Mouse (Mus musculus) liver, embryonic 14.5 days (tissue): ENCODE measurements around the gene Xrn1. TPM values are rescaled to one million over a fixed set of nuclear protein-coding genes. Genes with fewer than 3 reads are reported as not detected.
"Not testable (repeated sequence)": the region's sequence is repeated elsewhere in the genome, so short reads cannot be mapped to it uniquely, and the experiment has no call there.

Experiments
- ATAC-seq: fragments of 200-750 bp; cut with Nextera tagmentation; 2 replicates; pipeline ENCODE4 v1.8.0; 2017; ENCODE audit warnings: moderate number of reproducible peaks, mild to moderate bottlenecking, moderate library complexity; ENCODE audit not compliant: insufficient read depth
- DNase-seq, 3 experiments: peaks; one replicate each; pipeline ENCODE4 v3.0.0-alpha.2; 2012 to 2013; ENCODE audit warnings: low read depth in 3 of 3, low spot score in 3 of 3
- H3K27ac ChIP-seq: fragments of 300-500 bp; sonication (generic); 2 replicates; pipeline ENCODE4 v1.5.1; 2014; ENCODE audit warnings: moderate library complexity, mild to moderate bottlenecking, control low read depth, inconsistent platforms
- H3K27me3 ChIP-seq: fragments of 300-500 bp; sonication (generic); 2 replicates; pipeline ENCODE4 v1.6.1; 2014; ENCODE audit warnings: mild to moderate bottlenecking, low read length, moderate library complexity; ENCODE audit not compliant: control insufficient read depth, insufficient read depth
- H3K36me3 ChIP-seq: fragments of 300-500 bp; sonication (generic); replicated peaks from 2 replicates; pipeline ENCODE4 v1.6.1; 2014; ENCODE audit warnings: low read depth; ENCODE audit not compliant: control insufficient read depth, insufficient read depth
- H3K4me1 ChIP-seq, 2 experiments: fragments of 200-500 bp in 1 of 2; fragments of 300-500 bp in 1 of 2; sonication (generic) in 1 of 2; replicated peaks; 2 replicates each; pipeline ENCODE4 v1.6.1; 2012 to 2014; ENCODE audit warnings: antibody characterized with exemption in 1 of 2, inconsistent platforms in 1 of 2, low read length in 1 of 2; ENCODE audit not compliant: control insufficient read depth in 2 of 2, insufficient read depth in 2 of 2
- H3K4me2 ChIP-seq: fragments of 300-500 bp; sonication (generic); 2 replicates; pipeline ENCODE4 v1.6.1; 2014; ENCODE audit warnings: low read depth, mild to moderate bottlenecking, control low read depth, moderate library complexity
- H3K4me3 ChIP-seq, 2 experiments: fragments of 200-500 bp in 1 of 2; fragments of 300-500 bp in 1 of 2; sonication (generic) in 1 of 2; 2 replicates each; pipeline ENCODE4 v1.5.1; 2012 to 2014; ENCODE audit warnings: low read depth in 2 of 2, low read length in 2 of 2, mild to moderate bottlenecking in 2 of 2, control low read depth in 1 of 2, inconsistent platforms in 1 of 2, moderate library complexity in 1 of 2; ENCODE audit not compliant: insufficient read depth in 1 of 2
- H3K9ac ChIP-seq: fragments of 300-500 bp; sonication (generic); replicated peaks from 2 replicates; pipeline ENCODE4 v1.6.1; 2014; ENCODE audit warnings: mild to moderate bottlenecking, control low read depth, moderate library complexity
- H3K9me3 ChIP-seq: fragments of 300-500 bp; sonication (generic); 2 replicates; pipeline ENCODE4 v1.6.1; 2016; ENCODE audit warnings: low read length, mixed read lengths; ENCODE audit not compliant: control insufficient read depth
- CTCF ChIP-seq: IDR thresholded peaks from 2 replicates; pipeline ENCODE4 v1.5.1; 2016; ENCODE audit warnings: antibody characterized with exemption, low read depth, control low read depth
- EP300 ChIP-seq: IDR thresholded peaks from 2 replicates; pipeline ENCODE4 v1.6.1; 2016; ENCODE audit warnings: antibody characterized with exemption, low read depth
- whole genome bisulfite sequencing: fragments of 180-500 bp; shearing (Covaris S2); extraction: QIAGEN DNeasy Blood & Tissue Kit; methylation state at CpG from one replicate; pipeline ENCODE4 v1.1.7; 2014; ENCODE audit not compliant: insufficient replicate concordance; 5-methylcytosine and 5-hydroxymethylcytosine counted together
- polyA plus RNA-seq, 2 experiments: library from polyadenylated mRNA; depleted of rRNA in 1 of 2; stranded (reverse) in 1 of 2; unstranded in 1 of 2; fragments of >200 nt; fragmentation: Nextera tagmentation in 1 of 2; extraction: Ambion mirVana in 1 of 2; gene quantifications; 2 replicates each; pipeline versions ENCODE4 v1.2.1 to v1.2.3; 2012 to 2014

Xrn1 gene
- polyA plus RNA-seq, 2 experiments: 3.2 to 5.3 TPM

DNA sequence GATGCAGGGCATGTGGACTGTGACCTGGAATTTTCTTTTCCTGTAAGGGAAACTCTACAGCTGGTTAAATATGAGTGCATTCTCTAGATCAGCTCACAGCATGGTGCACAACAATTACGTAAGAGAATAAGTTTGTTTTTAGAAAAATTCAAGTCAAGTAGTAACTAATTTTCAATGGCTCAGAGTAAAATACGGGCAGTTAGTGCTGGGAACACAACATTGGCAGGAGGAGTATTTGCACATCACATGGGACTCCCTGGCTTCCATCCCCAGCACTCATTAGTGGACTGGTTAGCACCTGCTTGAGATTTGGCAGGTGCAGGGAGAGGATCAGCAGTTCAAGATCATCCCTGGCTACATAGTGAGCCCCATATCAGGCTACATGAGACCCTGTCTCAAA lies 133.1 kb downstream of the Xrn1 start:
- H3K36me3 ChIP-seq: no peaks in the 10 kb centered on the region
- no peaks in the 10 kb centered on the region; the same call in 1 of the 2 replicates for H3K27me3 ChIP-seq
- TF ChIP-seq EP300: no peak
- TF ChIP-seq CTCF: no peak
- ATAC-seq (no peak), DNase-seq (no peak)
- 64% methylated on average over 2 of the region's 2 CpGs for WGBS
- no peak overlapping the region for H3K4me3 ChIP-seq
- H3K27ac ChIP-seq: no peak overlapping the region
- no peaks in the 10 kb centered on the region for H3K9me3 ChIP-seq
- no peaks in the 10 kb centered on the region for H3K4me1 ChIP-seq
- H3K9ac ChIP-seq: no peak overlapping the region
- no peak overlapping the region for H3K4me2 ChIP-seq

DNA sequence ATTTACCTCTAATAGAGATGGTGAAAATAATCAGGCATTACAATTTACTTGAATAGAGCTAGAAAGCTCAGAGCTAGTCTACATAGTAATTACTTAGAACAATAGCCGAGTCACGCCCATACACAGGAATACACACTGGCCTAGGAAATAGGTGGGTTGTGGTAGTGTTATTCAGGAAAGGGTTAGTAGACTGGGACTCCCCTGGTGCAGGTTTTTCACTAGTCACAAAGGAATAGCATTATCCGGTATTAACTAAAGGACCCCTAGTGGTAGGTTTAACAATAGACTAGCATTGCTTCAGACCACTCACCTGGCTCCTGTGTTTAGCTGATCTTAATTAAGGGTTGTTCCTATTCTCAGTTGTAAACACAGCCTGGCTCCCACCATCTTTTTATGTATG lies 133.9 kb downstream of the Xrn1 start:
- H3K36me3 ChIP-seq, H3K9me3 ChIP-seq, H3K4me3 ChIP-seq, H3K27me3 ChIP-seq, H3K4me2 ChIP-seq, H3K27ac ChIP-seq, DNase-seq, H3K9ac ChIP-seq, ATAC-seq, H3K4me1 ChIP-seq: not testable (repeated sequence)
- 73% methylated on average over 3 of the region's 3 CpGs for WGBS

DNA sequence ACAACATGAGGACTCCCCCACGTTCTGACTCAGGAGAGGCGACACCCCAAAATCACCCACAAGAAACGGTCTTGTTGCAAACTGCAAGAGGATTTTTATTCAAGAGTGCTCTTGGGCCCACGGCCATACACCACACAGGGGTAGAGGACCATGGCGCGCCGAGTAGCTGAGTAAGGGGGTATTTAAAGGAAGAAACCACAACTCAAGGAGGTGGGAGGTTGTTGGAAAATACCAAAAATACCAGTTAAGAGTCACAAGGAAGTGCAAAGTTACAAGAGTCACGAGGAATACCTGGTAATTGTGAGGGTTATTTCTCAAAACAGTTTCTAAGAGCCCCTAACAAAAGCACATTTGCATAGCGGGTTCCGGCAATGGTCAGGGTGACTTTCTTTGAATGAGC lies 138.1 kb downstream of the Xrn1 start:
- not testable (repeated sequence) for DNase-seq, ATAC-seq, H3K4me3 ChIP-seq, H3K9me3 ChIP-seq, H3K27ac ChIP-seq, H3K4me2 ChIP-seq, H3K4me1 ChIP-seq, H3K27me3 ChIP-seq, H3K36me3 ChIP-seq, H3K9ac ChIP-seq
- WGBS: 73% methylated on average over 10 of the region's 10 CpGs

DNA sequence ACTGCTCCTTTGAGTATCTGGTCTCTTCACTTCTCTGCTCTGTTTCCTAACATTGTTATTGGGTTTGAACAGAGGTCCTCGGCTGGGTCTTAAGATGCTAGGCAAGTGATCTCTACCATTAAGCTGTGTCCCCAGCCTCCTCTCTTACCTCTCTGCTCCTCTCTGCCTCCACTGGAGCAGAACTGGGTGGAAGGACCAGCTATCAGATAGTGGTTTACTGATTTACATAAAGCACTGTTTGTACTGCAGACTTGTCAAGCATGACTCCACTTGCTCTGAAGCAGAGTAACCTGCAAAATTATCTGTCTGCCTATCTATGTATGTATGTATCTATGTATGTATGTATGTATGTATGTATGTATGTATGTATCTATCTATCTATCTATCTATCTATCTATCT lies 138.7 kb downstream of the Xrn1 start:
- Histone ChIP-seq H3K9ac (no peak overlapping the region), H3K9me3 (peaks cover 3% of the 10 kb centered on the region), H3K36me3 (no peaks in the 10 kb centered on the region), H3K4me3 (no peak overlapping the region), H3K4me2 (no peak overlapping the region), H3K27me3 (no peaks in the 10 kb centered on the region; the same call in 1 of the 2 replicates), H3K27ac (no peak overlapping the region), H3K4me1 (no peaks in the 10 kb centered on the region)
- WGBS: 64% methylated on average over 1 of the region's 1 CpGs
- ATAC-seq (no peak), DNase-seq (no peak)
- TF ChIP-seq CTCF (no peak), EP300 (no peak)

DNA sequence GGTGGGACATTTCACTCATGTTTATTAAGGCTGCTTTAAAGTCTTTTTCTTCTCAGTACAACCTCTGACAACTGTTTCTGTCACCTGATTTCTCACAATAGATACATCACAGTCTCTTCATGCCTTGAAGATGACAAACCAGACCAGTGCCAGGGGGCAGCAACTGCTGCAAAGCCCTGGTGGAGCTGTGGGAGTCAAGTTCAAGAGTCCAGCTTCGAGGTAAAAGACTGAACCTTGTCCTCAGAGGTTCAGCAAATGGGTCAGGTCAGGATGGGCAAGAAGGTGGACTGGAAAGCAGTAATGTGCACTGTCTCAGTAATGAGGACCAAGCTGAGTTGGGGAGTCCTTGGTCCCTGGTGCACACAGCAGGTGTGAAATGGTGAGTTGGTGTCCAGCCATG lies 139.8 kb downstream of the Xrn1 start:
- H3K27me3 ChIP-seq: no peaks in the 10 kb centered on the region; the same call in 1 of the 2 replicates
- no peak overlapping the region for H3K4me3 ChIP-seq
- DNase-seq: no peak
- H3K9me3 ChIP-seq: peaks cover 3% of the 10 kb centered on the region
- TF ChIP-seq CTCF: no peak
- no peak for TF ChIP-seq EP300
- H3K36me3 ChIP-seq: no peaks in the 10 kb centered on the region
- no peak overlapping the region for H3K4me2 ChIP-seq
- no peak overlapping the region for H3K9ac ChIP-seq
- 26% methylated on average over 1 of the region's 1 CpGs for WGBS
- no peaks in the 10 kb centered on the region for H3K4me1 ChIP-seq
- ATAC-seq: no peak
- H3K27ac ChIP-seq: no peak overlapping the region

DNA sequence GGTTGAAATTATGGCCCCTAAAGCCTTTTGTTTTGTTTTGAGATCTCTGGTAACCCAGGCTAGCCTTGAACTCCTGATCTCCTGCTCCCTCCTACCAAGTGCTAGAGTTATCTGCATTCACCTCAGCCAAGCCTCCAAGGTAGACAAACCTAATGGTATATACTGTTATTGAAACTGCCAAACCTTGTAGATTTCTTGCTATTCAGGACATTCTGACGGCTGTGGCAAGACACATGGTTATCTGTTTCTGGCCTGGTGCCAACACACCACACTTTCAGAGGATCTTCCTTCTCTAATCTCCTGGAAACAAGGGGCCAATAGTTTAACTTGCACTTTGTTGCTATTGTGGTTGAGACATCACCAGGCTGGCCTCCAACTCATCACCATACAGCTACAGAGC lies 140.6 kb downstream of the Xrn1 start:
- TF ChIP-seq EP300 (no peak), CTCF (no peak)
- peaks cover 3% of the 10 kb centered on the region for H3K9me3 ChIP-seq
- no peaks in the 10 kb centered on the region for H3K36me3 ChIP-seq
- WGBS: 34% methylated on average over 1 of the region's 1 CpGs
- no peak overlapping the region for H3K4me2 ChIP-seq
- H3K27ac ChIP-seq: no peak overlapping the region
- H3K4me1 ChIP-seq: no peaks in the 10 kb centered on the region
- ATAC-seq: no peak
- H3K9ac ChIP-seq: no peak overlapping the region
- H3K27me3 ChIP-seq: no peaks in the 10 kb centered on the region; the same call in 1 of the 2 replicates
- no peak overlapping the region for H3K4me3 ChIP-seq
- no peak for DNase-seq
